Mouse (Mus musculus) spleen, embryonic (tissue): ENCODE results near the gene Myt1l.

Source experiments
- CTCF ChIA-PET: fragments of 350-600 bp; sonication (Branson Sonifier 250); formaldehyde crosslinking; loops from one replicate; lab custom pipeline; 2022; lab: Charles Lee

The Myt1l gene

GRCm38 (mm10) chr12:29569311-29569710, 41.1 kb downstream of the Myt1l start:
- CTCF ChIA-PET, result no interaction called here

GRCm38 (mm10) chr12:29570351-29570750, 42.2 kb downstream of the Myt1l start:
- CTCF ChIA-PET, result no interaction called here

DNA sequence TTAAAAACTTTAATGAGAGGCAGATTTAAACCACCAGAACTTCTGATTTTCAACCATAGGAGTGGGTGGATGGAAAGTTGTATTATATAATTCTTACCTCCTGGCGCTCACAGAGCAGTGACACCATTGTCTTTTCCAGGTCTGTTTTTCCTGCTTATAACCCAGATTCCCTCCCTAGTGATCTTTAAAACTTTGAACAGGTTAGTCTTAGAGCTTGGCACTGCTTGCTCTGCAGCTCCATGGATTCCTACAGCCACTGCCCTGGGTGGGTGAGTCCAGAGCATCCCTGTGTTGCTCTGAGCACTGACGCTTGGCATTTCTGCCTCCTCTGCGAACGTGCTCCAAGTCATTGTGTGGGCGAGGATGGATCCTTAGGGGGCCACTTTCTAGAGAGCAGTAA, 43.4 kb downstream of the Myt1l start:
- CTCF ChIA-PET, result no interaction called here

- CTCF ChIA-PET, result no interaction called here
These were observed 65.6 kb downstream of the Myt1l start for GRCm38 (mm10) chr12:29593787-29594186.

DNA sequence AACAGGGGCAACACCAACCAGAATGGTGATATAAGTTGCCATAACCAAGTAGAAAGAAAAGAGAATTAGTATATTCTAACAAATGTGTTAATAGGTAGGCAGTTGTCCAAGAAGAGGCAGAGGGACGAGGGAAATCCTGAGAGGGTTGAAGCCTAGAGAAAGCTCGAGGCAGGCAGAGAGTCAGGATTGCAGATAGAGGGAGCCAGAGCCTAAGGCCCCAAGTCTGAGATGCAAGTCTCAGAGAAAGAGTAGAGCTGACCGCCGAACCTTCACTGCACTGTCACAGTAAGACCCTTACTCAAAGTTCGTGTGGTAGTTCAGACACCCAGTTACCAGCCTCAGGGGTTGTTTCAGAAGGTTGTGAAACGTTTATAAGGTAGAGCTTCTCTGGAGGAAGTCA, 71.7 kb downstream of the Myt1l start:
- CTCF ChIA-PET, result no interaction called here

DNA sequence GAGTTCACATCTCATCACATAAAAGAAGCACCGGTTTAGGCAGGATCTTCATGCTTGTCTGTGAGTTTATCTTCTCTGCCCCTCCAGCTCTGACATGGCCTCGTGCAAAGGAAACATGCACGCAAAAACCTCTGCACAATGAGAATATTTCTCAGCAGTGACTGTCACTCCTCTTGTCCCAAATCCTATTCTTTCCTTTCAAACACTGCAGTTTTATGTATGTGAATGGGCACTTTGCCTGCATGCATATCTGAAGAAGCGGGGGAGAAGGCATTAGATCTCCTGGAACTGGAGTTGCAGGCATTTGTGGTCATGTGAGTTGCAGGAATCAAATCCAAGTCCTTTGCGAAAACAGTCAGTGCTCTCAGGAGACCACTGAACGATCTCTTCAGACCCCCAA, 73.0 kb downstream of the Myt1l start:
- CTCF ChIA-PET, result no interaction called here

DNA sequence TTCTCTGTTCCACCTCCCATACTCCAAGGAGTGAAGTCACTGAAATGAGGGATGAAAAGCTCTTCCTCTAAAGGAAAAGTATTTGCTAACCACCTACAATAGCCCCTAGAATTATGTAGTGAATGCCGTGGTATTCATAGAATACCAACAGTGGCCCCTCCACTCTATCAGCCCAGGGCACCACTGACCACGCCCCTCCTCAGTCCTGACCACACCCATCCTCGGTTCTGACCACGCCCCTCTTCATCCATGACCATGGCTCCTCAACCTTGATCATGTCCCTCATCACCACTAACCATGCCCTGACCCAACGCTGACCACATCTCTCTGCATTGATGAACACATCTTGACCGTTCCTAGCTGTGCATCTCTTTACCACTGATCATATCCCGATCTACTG, 76.5 kb downstream of the Myt1l start:
- CTCF ChIA-PET, result no interaction called here

DNA sequence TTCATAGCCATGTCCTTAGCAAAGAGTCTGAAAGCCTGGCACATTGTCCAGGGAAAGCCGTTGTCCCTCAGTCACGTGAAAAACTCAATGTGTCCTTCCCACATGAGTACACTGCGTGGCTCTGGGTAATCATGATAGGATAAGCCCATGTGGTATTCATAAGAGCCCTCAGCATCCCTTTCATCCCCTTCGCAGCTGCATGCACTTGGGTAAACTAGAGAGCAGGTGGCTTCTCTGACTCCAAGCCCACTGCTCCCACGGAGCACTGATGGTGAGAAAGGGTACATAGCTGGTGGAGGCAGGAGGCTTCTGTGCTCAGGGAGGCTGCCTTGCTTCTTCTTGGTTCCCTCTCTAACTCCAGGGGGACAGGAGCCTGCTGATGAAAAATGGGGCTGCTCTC, 76.9 kb downstream of the Myt1l start:
- CTCF ChIA-PET, result no interaction called here

DNA sequence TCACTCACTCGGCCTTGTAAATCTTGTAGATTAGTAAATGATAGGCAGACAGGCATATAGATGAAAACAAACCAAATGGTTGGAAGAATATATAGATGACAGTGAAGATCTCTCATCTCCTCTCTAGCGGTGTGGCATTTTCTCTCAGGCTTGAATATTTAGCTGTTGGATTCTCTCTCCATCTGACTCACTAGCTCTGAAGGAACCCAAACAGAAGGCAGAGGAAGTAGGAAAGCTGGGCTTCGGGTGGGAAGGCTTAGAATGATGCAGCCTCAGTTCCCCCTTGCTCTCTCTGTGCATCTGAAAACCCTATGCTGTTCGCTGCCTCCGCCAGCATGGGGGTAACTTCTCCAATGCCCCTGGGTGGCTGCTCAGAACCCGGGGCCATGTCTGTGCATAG, 78.0 kb downstream of the Myt1l start:
- CTCF ChIA-PET, result no interaction called here

GRCm38 (mm10) chr12:29617746-29618145, 89.6 kb downstream of the Myt1l start:
- CTCF ChIA-PET, result no interaction called here

GRCm38 (mm10) chr12:29621530-29621929, 93.3 kb downstream of the Myt1l start:
- CTCF ChIA-PET, result no interaction called here

- CTCF ChIA-PET, result no interaction called here
These were observed 100.0 kb downstream of the Myt1l start for GRCm38 (mm10) chr12:29627956-29628750.

DNA sequence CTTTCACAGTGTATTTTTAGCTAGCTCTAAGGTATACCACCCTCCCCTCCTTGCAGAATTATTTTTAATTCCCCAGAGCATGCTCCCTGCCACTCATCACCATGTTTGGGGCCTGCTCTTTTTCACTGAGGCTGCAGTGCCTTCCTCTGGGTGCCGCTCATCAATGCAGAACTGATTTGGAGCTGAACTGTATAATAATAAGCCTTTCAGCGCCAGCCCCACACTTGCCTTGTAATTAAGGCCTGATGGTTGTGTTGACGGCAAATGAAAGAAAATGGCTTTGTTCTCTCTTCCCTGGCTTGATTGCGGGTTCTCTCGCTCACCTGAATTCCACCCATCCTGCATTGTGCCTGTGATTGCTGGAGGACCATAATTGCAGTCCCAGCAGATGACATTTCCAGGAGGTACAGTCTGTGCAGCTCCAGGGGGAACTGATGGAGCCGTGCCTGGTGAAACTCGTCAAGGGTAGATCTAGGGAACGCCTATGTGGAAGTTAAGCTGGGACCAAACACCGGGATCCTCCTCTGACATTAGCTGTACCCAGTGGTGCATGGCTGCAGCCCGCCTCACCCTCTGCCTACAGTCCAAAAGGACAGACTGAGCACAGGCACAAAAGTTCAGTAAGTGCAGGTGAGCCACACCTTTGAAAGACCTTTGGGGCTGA, 101.8 kb downstream of the Myt1l start:
- CTCF ChIA-PET, result no interaction called here

GRCm38 (mm10) chr12:29634509-29634908, 106.3 kb downstream of the Myt1l start:
- CTCF ChIA-PET, result no interaction called here

- CTCF ChIA-PET, result no interaction called here
These were observed 111.5 kb downstream of the Myt1l start for GRCm38 (mm10) chr12:29639543-29640196.

- CTCF ChIA-PET, result no interaction called here
These were observed 112.0 kb downstream of the Myt1l start for GRCm38 (mm10) chr12:29640201-29640600.

DNA sequence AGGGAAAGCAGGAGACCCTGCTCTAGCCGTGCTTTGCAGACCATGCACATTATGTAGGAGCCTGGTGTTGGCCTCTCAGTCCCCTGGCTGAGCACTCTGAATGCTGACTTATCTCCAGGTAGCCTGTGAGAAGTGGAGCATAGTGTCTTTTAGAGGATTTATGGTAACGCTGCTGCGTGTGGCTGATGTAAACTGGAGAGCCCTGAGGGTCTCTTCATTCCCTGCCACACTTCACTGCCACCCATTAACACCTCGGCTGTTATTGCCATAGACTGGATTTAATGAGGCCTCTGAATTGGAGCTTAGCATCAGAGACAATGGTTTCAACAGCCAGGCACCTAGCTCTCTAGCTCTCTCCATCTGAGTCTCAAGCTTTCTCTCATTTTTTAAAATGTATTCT, 114.7 kb downstream of the Myt1l start:
- CTCF ChIA-PET, result no interaction called here

GRCm38 (mm10) chr12:29644091-29644490, 115.9 kb downstream of the Myt1l start:
- CTCF ChIA-PET, result no interaction called here

- CTCF ChIA-PET, result no interaction called here
These were observed 116.5 kb downstream of the Myt1l start for GRCm38 (mm10) chr12:29644721-29645120.

- CTCF ChIA-PET, result no interaction called here
These were observed 121.4 kb downstream of the Myt1l start for GRCm38 (mm10) chr12:29649510-29650152.

- CTCF ChIA-PET, result no interaction called here
These were observed 124.3 kb downstream of the Myt1l start for GRCm38 (mm10) chr12:29652516-29652915.

DNA sequence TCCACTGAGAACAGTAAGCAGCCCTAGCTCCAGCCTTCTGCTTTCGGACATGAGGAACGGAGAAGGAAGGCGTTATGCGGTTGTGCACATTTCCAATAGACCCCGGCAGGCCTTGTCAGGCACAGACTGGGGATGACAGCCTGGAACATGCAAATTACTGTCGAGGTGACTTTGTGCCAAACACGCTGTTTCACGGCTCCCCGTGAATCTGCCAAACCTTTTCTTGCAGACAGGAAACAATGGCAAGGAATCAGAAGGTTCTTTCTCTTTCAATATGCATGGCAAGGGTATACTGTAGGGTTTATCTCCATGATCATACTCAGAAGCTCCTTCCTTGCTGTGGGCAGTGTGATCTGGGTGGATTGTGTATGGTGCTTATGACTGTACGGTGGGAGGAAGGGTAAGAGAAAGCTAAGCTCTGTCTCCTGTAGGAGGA, 127.0 kb downstream of the Myt1l start:
- CTCF ChIA-PET, result no interaction called here
